Comparison of ENCODE assay signal across 8 mouse cellular contexts in genomic region chr7:35056999-35057398, GRCm38 (mm10). TPM values are rescaled to one million over a fixed set of nuclear protein-coding genes. Genes with fewer than 3 reads are reported as not detected.
DNase-seq lines count a peak whose midpoint lies in the region; ATAC-seq and TF ChIP-seq lines count a peak whose summit lies in the region.

No protein-coding gene starts in this region.

- TF ChIP-seq CTCF in lung, adult 2 months (IDR thresholded peaks at IDR 0.05; ENCODE audit: insufficient read depth, low read length) = no peak
- TF ChIP-seq CTCF in midbrain, postnatal 0 days (IDR thresholded peaks at IDR 0.05) = no peak

- H3K4me2 ChIP-seq in limb, embryonic 11.5 days (ENCODE audit: low read depth, severe bottlenecking) = peak overlapping the region; percentile 79
- H3K4me2 ChIP-seq in midbrain, postnatal 0 days (ENCODE audit: low read depth, low read length, poor library complexity, severe bottlenecking) = peak overlapping the region; percentile 77

- no peak overlapping the region for H3K27ac ChIP-seq in limb, embryonic 11.5 days (replicated peaks; ENCODE audit: low read depth, low read length)
- H3K27ac ChIP-seq in midbrain, postnatal 0 days (ENCODE audit: low read depth, low read length) = 0 out of 2 replicates have a peak overlapping the region, but pooled peaks have one; percentile 2

- peak overlapping the region; percentile 73 for H3K4me3 ChIP-seq in lung, adult 2 months (replicated peaks; ENCODE audit: extremely low read depth, low read depth, low read length)
- H3K4me3 ChIP-seq in limb, embryonic 11.5 days (ENCODE audit: low read depth, low read length) = peak overlapping the region; percentile 94
- H3K4me3 ChIP-seq in midbrain, postnatal 0 days (ENCODE audit: low read depth, low read length) = peak overlapping the region; percentile 87

- no peak for DNase-seq in lung, adult 2 months
- DNase-seq in lung, postnatal 4 days = no peak
- no peak for DNase-seq in limb, embryonic 11.5 days (ENCODE audit: low spot score)
- no peak for DNase-seq in midbrain, postnatal 0 days (ENCODE audit: low spot score)
- no peak for DNase-seq in cerebellum, adult 11-12 months
- DNase-seq in MN1 (ENCODE audit: low spot score) = no peak
- no peak for DNase-seq in retina, postnatal 1 day

- H3K4me1 ChIP-seq in lung, adult 2 months (ENCODE audit: control insufficient read depth, insufficient read depth, low read length) = peaks cover 17% of the 10 kb centered on the region
- H3K4me1 ChIP-seq in limb, embryonic 11.5 days (ENCODE audit: control insufficient read depth, insufficient read depth, low read length) = 0 out of 2 replicates have a peak, but pooled peaks cover 4% of the 10 kb centered on the region
- H3K4me1 ChIP-seq in midbrain, postnatal 0 days (ENCODE audit: insufficient read depth, low read length) = peaks cover 8% of the 10 kb centered on the region; the same call in 1 of the 2 replicates

- 0 out of 2 replicates have a peak, but pooled peaks have one; percentile 12 for ATAC-seq in erythroid progenitor cell, adult 5-6 weeks (replicated peaks; ENCODE audit: low FRiP score, poor library complexity, severe bottlenecking)
- ATAC-seq in limb, embryonic 11.5 days (ENCODE audit: insufficient number of reproducible peaks, low FRiP score, low TSS enrichment, low read depth) = no peak
- 0 out of 2 replicates have a peak, but pooled peaks have one; percentile 11 for ATAC-seq in midbrain, postnatal 0 days (ENCODE audit: low FRiP score)

- H3K27me3 ChIP-seq in limb, embryonic 11.5 days (ENCODE audit: control insufficient read depth, insufficient read depth, low read length) = no peaks in the 10 kb centered on the region
- no peaks in the 10 kb centered on the region for H3K27me3 ChIP-seq in midbrain, postnatal 0 days (ENCODE audit: insufficient read depth, low read length)

- no peaks in the 10 kb centered on the region for H3K9me3 ChIP-seq in limb, embryonic 11.5 days (ENCODE audit: control insufficient read depth, low read length)
- H3K9me3 ChIP-seq in midbrain, postnatal 0 days (ENCODE audit: low read length) = no peaks in the 10 kb centered on the region

- H3K9ac ChIP-seq in limb, embryonic 11.5 days (ENCODE audit: low read length) = peak overlapping the region; percentile 35
- 0 out of 2 replicates have a peak overlapping the region, but pooled peaks have one; percentile 93 for H3K9ac ChIP-seq in midbrain, postnatal 0 days (replicated peaks; ENCODE audit: low read length, poor library complexity, severe bottlenecking)

- no peak for TF ChIP-seq POLR2A in lung, adult 2 months (IDR thresholded peaks at IDR 0.05; ENCODE audit: borderline replicate concordance, extremely low read depth, low read depth, low read length)

- WGBS in lung, adult 2 months = 3% methylated on average over 10 of the region's 10 CpGs
- 26% methylated on average over 10 of the region's 10 CpGs for WGBS in limb, embryonic 11.5 days
- WGBS in midbrain, postnatal 0 days = 23% methylated on average over 10 of the region's 10 CpGs

- no peaks in the 10 kb centered on the region for H3K36me3 ChIP-seq in limb, embryonic 11.5 days (ENCODE audit: control insufficient read depth, insufficient read depth, low read length)
- H3K36me3 ChIP-seq in midbrain, postnatal 0 days (ENCODE audit: insufficient read depth, low read length) = no peaks in the 10 kb centered on the region

RNA-seq across cellular contexts. Expression of gene Cebpg, which starts 0.6 kb away (rescaled TPM):
- 10.3 and 13.5 TPM in 2 replicates for polyA plus RNA-seq in lung, adult 2 months (2012; rRNA removed)
- total RNA-seq in erythroid progenitor cell, adult 5-6 weeks (2015; ENCODE audit: low replicate concordance) = 41.1 and 56.6 TPM in 2 replicates
- total RNA-seq in erythroid progenitor cell, adult 5-6 weeks (2017; ENCODE audit: low replicate concordance) = 55.4 and 81.1 TPM in 2 replicates
- polyA plus RNA-seq in limb, embryonic 11.5 days (2014; fragmentation: Nextera tagmentation; extraction: Ambion mirVana) = 38.1 and 39.6 TPM in 2 replicates
- 13.9 and 31.9 TPM in 2 replicates for total RNA-seq in midbrain, postnatal 0 days (2014; rRNA removed)
- polyA plus RNA-seq in midbrain, postnatal 0 days (2015; fragmentation: Nextera tagmentation; extraction: Ambion mirVana) = 10.8 and 12.8 TPM in 2 replicates
